Mouse (Mus musculus) WW6 (cell line): ENCODE measurements at regions not wholly inside any gene's neighbourhood (a gene's known extent, or its start where the extent isn't known, plus 50 kb on each side); places are given as distances from the start of the nearest gene placed in this dataset.

Experiments
- DNase-seq: peaks from one replicate; pipeline ENCODE4 v3.0.0-alpha.2; 2013; ENCODE audit warnings: low read depth, low spot score

DNA sequence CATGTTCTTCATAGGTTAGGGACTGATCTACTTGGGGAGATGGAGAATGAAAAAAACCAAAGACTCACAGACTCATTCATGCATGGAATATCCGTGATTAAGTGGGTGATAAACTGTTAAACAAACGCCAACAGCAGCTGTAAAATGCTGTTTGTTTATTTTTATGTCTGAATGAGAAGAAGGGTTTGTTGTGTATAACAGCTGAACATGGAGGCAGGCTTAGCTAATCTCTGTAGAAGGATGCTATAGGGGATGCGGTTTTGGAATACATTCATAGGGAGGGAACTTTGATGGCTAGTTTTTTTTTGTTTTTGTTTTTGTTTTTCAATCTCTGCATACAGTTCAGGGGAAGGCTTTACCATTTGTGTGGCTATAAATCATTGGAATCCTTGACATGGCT is 977.1 kb upstream of the Cdh8 start:
- no peak for DNase-seq

DNA sequence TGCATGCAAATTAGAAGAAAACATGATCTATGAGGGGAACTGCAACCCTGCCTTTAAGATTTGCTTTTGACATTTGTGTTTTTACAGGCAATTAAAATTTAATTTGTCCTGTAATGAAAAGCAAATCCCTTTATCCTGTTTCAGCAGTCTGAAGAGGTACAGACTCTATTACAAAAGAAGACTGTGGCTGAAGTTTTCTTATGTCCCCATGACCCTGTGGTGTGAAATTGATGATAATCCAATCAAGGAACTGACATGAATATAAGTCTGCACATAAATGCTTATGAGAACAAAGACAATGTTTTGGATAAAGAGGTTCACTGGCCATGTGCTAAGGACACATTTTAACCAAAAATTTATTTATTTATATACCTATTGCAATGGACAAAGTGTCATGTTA is 951.4 kb upstream of the Cdh8 start:
- no peak for DNase-seq

DNA sequence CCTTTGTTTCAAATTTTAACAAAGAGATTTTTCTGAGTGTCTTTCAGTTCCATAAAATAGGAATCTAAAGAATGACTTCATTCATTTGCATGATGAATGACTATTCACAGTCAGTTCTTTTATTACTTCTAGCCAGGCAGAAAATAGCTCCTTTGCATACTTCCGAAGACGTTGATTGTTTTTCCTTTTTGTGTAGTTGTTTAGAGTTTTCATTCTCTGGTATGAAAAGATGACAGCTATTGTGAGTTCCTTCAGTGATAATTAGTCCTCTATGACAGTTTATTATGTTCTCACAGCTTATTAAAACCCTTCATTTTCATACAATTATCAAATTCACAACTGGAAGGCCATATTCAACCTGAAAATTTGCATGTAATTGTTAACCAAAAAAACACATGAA is 946.5 kb upstream of the Cdh8 start:
- no peak for DNase-seq

DNA sequence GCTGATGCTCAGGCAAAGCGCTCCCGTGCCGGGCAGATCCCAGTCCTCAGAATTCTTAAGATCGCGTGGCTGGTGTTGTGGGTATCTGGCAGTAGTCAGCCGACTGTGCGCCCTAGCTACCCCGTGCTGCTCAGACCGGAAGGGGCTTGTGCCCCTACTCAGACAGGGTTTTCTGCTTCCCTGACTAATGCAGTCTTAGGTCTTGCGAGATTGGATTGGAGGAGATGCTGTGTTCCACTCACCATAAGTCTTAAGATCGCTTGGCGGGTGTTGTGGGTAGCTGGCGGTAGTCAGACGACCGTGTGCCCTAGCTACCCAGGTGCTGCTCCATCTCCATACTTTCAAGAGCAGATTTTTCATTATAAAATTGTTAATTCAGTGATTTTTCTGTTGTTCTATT is 944.3 kb upstream of the Cdh8 start:
- DNase-seq, result peak; percentile 22

DNA sequence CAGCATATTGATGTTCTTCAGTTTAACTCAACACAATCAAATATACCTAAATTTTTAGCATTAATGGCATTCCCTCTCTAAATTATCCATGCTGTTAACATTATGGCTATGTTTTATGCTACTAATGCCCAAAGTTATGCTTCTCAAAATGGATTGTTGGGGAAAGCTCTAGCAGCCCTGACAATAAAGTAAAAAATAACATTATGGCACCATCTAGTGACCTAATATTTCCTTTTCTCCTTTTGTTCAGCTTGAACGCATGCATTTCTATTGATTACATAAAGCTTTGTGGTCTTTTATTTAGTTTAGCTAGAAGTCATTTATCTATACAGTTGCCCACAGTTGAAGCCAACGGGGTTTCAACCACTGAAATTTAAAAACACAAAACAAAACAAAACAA is 918.3 kb upstream of the Cdh8 start:
- DNase-seq, result no peak

DNA sequence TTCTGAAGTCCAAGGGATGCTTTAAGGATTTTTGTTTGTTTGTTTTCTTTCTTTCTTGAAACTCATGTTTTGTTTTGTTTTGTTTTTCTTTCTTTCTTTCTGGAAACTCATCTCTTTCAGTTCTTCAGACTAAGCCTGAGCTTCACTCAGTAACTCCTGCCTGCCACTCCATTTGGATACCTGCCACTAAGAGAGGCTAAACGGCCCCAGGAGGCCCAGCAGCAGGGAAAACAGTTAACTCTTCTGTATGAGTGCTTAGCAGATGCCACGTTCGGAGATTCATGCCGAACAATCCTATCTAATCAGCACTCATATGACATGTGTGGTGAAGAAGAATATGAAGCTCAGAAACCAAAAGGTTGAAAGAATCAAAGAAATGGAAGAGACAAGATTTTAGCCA is 909.3 kb upstream of the Cdh8 start:
- no peak for DNase-seq

DNA sequence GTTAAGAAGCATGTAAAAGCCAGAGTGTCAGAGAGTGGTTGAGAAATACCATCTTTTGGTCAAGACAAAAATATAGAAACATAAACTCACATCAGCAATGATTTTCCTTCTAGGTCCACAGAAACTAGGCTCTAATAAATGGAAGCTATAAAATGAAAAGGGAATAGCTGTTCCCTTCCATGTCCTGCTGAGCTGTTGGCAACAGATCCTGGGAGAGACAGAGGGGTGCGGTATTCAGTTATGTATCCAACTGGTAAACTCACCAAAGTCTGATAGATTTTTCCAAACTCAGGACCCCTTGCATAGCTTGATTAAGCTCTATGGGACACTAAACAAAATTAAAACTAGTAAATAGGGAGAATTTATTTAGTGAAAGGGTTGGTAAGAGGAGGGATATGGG is 907.2 kb upstream of the Cdh8 start:
- DNase-seq, result no peak

DNA sequence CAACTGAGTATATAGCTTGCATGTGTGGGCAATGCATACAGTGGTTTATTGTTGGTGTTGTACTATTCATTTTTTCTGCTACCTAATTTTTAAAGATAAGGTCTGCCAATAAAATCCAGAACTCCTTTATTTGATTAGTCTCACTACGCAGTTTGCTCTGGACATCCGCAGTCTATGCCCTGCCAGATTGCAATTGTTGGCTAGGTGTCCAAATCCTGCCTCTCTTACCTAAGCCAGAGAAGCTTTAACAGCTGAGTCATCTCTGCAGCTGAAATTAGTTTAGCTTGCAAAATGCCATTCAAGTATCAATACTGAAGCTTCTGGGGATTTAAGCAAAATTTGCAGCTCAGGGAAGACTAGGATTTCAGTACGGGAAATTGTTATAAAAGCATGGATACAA is 881.9 kb upstream of the Cdh8 start:
- DNase-seq, result no peak

DNA sequence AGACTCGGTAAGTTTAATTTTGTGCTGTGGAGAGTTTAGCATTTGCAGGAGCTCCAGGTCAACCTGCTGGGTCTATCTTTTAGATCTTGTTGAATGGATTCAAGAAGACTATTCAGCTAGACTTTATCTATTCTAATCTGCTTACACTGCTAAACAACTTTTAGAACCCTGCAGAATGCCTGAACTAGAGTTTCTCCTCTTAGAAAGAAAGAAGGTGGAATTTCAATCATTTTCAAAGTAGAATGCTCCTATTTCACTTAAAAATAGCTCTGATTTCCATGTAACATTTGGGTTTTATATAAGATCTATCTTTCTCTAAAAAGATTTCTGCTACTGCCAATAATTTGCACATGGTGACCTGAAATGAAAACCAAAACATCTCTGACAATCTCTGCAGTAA is 876.3 kb upstream of the Cdh8 start:
- no peak for DNase-seq

DNA sequence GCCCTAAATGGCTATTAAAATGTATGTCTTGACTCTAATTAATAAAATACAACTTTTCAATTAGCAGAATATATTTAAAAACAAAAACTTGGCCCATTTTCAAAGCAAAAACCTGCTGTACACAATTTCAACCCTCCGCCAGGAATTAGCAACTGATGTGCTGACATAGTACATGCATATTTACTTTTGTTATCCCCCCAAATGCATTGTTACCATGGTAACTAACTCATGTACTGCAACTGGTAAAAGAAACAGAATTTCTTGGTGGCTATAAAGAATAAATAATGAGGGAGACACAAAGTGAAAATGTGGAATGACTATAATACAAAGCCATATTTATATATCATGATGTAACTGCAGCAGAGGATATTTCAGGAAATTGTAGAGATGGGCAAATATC is 875.7 kb upstream of the Cdh8 start:
- no peak for DNase-seq
